Mouse (Mus musculus) limb, embryonic 15.5 days (tissue): ENCODE results near the gene Gm21776. TPM values are rescaled to one million over a fixed set of nuclear protein-coding genes. Genes with fewer than 3 reads are reported as not detected.
"Not testable (repeated sequence)": the region's sequence is repeated elsewhere in the genome, so short reads cannot be mapped to it uniquely, and the experiment has no call there.

Experiments used
- ATAC-seq: fragments of 200-750 bp; cut with Nextera tagmentation; 2 replicates; pipeline ENCODE4 v1.8.0; 2017; ENCODE audit warnings: low read depth, moderate TSS enrichment; ENCODE audit not compliant: insufficient number of reproducible peaks, low FRiP score, low TSS enrichment
- H3K27ac ChIP-seq: fragments of 300-500 bp; sonication (generic); 2 replicates; pipeline ENCODE4 v1.5.1; 2015; ENCODE audit warnings: moderate library complexity, mild to moderate bottlenecking, inconsistent platforms
- H3K27me3 ChIP-seq: fragments of 300-500 bp; sonication (generic); 2 replicates; pipeline ENCODE4 v1.6.1; 2015; ENCODE audit warnings: inconsistent platforms
- H3K36me3 ChIP-seq: fragments of 300-500 bp; sonication (generic); 2 replicates; pipeline ENCODE4 v1.6.1; 2015; ENCODE audit warnings: inconsistent platforms
- H3K4me1 ChIP-seq: fragments of 300-500 bp; sonication (generic); 2 replicates; pipeline ENCODE4 v1.6.1; 2015; ENCODE audit warnings: inconsistent platforms
- H3K4me2 ChIP-seq: fragments of 300-500 bp; sonication (generic); 2 replicates; pipeline ENCODE4 v1.6.1; 2015; ENCODE audit warnings: mild to moderate bottlenecking, inconsistent platforms
- H3K4me3 ChIP-seq: fragments of 300-500 bp; sonication (generic); 2 replicates; pipeline ENCODE4 v1.5.1; 2015; ENCODE audit warnings: mild to moderate bottlenecking, inconsistent platforms
- H3K9ac ChIP-seq: fragments of 300-500 bp; sonication (generic); 2 replicates; pipeline ENCODE4 v1.6.1; 2015; ENCODE audit warnings: inconsistent platforms
- H3K9me3 ChIP-seq: fragments of 300-500 bp; sonication (generic); 2 replicates; pipeline ENCODE4 v1.6.1; 2016; ENCODE audit warnings: inconsistent platforms
- WGBS: fragments of 180-500 bp; shearing (Covaris S2); methylation state at CpG from one replicate; pipeline ENCODE4 v1.1.7; 2015; 5-methylcytosine and 5-hydroxymethylcytosine counted together
- polyA plus RNA-seq: library from polyadenylated mRNA; unstranded; fragments of >200 nt; fragmentation: Nextera tagmentation; extraction: Ambion mirVana; gene quantifications from 2 replicates; pipeline ENCODE4 v1.2.1, GENCODE M21; 2015

Gm21776 gene
- polyA plus RNA-seq, result not detected in 2 replicates

GRCm38 (mm10) chrY:76378362-76378761, at the start of gene Gm21776:
Gene Gm21776, plus strand, starts transcription at chrY:76378662.
- not testable (repeated sequence) for H3K36me3 ChIP-seq, H3K4me1 ChIP-seq, H3K27ac ChIP-seq, H3K9ac ChIP-seq, H3K27me3 ChIP-seq, H3K9me3 ChIP-seq, H3K4me3 ChIP-seq, ATAC-seq, H3K4me2 ChIP-seq
- no CpG with 5 or more reads among the region's 3 CpGs for WGBS
